Mouse (Mus musculus): ENCODE results near the gene Cd96. TPM values are rescaled to one million over a fixed set of nuclear protein-coding genes. Genes with fewer than 3 reads are reported as not detected.

Gene Cd96
- total and polyA plus RNA-seq, 3 experiments = 0.09 TPM; not detected in 2

- no peak for DNase-seq
Measured at GRCm38 (mm10) chr16:46036261-46036660, 83.8 kb downstream of the Cd96 start.

DNA sequence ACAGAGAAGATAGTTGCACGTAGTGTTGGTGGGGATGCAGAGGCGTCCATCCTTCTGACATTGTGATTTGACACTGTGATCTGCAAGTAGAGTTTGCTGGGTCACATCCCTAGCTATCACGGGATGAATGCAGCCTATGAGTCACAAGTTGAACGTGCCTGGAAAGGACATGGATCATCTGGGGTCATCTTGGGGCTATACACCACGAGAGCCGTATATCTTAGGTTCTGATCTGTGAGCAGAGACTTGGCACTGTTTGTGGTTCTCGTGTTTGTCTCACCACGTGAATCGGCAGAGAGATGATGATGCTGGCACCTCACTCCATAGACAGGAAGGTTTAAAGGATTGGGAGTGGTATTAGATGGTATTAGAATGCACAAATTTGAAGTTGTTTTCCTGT is 86.2 kb downstream of the Cd96 start:
- no peak for DNase-seq

- DNase-seq = no peak
Measured at GRCm38 (mm10) chr16:46022958-46023491, 97.0 kb downstream of the Cd96 start.

DNA sequence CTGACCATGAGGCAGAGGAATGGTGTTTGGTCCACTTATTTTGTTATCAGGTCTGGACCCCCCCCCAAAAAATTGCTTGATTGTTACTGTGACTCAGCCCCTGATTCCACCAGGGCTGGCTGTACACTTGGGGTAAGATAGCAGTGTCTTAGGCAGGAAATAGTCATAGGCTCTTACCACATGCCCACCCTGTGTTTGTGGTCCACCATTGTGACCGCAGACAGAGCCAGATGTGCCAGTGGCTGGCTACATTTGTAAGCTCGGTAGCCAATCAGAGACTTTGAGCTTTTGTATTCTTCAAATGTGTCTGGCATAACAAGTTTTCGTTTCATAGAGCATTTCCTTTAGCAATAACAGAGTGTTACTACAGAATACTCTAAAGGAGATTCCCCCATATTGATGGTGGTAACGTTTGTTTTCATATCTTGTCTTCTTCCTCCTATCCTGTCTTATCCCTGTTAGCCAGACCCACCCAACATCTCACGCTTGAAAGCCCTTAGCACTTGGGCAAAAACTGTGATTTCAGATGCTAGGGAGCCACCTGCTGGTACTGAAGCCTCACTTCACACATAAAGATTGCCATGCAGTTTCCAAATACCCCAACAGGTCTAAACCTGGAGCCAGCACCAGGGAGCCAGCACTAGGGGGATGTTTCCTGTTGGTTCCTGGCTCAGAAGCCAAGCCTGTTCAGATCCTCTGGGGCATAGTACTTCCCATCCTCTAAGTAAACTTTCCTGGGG is 97.7 kb downstream of the Cd96 start:
- DNase-seq = peak; percentile 50

GRCm38 (mm10) chr16:46021302-46021701 is 98.7 kb downstream of the Cd96 start:
- no peak for DNase-seq

- DNase-seq = no peak
Measured at GRCm38 (mm10) chr16:46020396-46020795, 99.7 kb downstream of the Cd96 start.

- peak; percentile 31 for DNase-seq
Measured at GRCm38 (mm10) chr16:46019799-46020198, 100.3 kb downstream of the Cd96 start.

DNA sequence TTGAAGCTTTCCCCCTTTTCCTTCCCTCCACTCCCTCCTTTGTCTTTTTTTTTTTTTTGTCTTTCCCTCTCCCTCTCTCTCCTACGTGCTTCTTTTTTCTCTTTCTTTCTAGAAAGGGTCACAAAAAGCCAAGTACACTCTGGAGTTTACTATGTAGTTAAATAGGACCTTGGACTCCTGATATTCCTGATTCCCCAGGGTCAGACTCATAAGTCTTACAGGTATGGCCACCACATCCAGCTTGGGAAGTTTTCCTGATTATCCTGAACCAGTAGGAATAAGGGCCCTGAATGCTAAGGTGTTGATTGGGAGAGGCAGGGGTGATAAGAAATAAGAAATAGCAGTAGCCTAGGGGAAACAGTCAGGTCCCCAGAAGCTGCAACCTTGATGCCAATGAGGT is 100.7 kb downstream of the Cd96 start:
- no peak for DNase-seq

DNA sequence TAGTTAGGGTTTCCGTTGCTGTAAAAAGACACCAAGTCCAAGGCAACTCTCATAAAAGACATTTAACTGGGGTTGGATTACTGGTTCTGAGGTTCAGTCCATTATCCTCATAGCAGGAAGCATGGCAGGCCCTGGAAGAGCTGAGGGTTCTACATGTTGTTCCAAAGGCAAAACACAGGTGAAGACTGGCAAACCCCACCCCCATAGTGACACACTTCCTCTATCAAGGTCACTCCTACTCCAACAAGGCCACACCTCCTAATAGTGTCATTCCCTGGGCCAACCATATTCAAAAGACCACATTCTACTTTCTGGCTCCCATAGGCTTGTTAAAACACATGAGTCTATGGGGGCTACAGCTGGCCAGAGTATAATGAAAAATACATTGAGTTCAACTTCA is 108.4 kb downstream of the Cd96 start:
- DNase-seq = no peak

DNA sequence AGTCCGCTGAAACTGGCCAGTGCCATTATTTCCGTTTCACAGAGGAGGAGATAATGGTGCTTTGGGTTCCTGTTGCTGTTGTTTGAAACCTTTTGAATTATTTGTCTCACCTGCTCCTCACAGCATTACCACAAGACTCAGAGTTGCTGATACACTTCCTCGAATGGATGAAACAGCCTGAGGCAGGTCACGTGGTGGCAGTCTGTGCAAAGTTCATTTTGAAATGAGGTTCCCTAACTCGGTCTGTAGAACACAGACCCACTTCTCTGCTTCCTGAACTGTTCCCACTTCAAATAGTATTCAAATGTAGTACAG is 109.2 kb downstream of the Cd96 start:
- peak; percentile 15 for DNase-seq

DNA sequence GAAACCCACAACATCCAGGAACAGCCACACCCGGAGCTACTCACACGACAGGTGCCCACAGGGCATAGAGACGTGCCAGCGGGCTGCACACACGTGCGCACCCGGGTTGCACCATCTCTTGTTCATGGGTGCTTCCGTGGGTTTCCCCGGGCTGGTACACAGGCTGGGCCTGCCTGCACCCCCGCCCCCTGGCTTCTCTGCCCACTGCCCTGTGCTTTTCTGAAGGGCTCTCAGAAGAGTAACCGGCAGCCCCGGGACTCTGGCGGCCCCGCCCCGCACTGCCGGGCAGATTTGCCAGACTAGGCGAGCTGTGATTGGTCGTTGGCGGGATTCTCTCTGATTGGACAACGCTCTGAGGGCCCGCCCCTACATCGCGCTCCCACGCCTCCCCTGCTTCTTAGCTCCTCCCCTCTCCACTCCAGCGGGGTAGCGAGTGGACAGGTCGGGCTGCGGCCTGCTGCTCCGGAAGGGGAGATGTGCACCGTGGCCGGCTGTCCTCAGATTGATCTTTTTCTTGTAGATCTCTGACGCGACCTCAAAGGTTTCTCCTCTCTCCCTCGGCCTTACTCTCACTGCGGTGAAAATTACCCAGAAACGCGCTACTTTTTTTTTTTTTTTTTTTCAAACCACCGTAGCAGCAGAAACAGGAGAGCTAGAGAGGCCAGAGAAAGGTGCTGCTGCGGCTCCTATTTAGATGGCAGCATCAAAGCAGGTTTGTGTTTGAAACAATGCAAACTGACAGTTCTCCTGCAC is 109.7 kb downstream of the Cd96 start, which contains the start of gene Plcxd2:
Plcxd2 (minus strand) TSS at position 66 of the 753 bp plus-strand sequence.
- peak; percentile 97 for DNase-seq

DNA sequence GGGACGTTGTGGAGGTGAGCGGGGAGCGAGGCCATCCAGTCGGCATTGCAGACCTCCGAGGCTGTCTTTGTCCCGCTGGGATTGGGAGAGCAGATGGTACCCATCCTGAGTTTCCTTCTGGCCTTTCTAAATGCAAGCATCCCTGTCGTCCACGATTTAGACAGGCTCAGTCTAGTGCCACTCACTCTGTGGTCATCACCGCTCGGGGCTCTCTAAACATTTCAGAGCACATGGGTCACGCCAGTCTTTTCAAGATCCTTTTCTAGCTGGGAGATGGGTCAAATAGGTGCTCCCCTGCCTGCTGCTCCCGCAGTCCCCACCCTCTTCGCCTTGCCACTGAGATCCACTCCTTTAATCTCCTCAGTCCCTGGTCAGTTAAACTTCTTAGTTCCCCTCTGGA is 110.3 kb downstream of the Cd96 start:
- DNase-seq = no peak

- DNase-seq = no peak
Measured at GRCm38 (mm10) chr16:46008766-46009165, 111.3 kb downstream of the Cd96 start.

DNA sequence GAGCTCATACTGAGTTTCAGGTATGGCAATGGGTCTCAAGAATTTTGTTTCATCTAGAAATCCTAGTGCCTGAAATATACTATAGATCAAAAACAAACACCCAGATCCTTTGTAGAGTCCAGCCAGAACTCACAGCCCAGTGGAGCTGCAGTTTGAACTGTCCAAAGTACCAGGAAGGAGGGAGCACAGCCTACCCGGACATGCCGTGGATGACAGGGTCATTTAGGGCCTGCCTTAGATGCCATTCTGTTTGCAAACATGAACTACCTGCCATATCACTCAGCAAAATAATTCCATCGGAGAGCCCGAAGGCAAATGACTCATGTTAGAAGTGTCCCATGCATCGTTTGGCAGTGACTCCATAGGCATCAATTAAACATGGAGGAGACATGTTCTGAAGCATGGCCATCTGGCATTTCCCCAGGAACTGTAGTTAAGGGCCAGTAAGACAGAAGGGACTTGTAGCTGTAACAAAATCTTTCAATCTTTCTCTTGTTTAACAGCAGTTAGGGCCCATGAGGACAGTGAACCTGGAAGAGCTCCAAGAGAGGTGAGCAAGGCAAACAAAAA is 111.9 kb downstream of the Cd96 start:
- no peak for DNase-seq

DNA sequence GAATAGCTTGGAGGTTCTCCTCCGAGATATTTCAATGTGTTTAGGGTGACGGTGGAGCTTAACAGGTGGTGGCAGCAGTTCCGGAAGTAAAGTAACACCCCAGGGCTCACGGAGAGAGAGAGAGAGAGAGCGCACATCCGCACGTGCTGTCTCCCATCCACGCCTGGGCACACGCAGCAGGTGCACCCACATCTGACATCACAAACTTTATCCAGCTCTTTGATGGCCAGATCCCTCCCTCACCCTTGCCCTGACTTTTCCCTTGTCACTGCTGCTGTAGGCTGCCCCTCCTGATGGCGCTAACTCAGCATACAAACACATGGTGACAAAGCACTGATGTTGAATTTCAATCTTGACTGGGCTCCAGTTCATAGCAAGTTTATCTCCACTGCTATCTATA is 113.8 kb downstream of the Cd96 start:
- no peak for DNase-seq

GRCm38 (mm10) chr16:46001550-46002166 is 118.4 kb downstream of the Cd96 start:
- no peak for DNase-seq

DNA sequence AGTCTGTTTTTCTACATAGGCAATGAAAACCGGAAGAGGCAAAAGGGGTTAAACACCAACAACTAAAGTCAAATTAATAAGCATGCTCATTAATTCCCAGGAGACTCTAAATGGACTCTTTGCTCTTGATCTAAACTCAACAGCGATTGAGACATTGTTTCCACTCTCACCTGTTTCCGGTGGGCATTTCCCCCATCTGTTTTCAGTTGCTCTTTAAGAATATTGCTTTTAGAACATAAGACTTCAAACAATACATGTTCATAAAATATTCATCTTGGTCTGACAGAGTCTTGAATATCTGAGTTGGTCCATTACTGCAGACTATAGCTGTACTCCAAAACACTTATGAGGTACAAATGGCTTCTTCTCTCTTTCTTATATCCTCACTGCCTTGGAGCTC is 119.1 kb downstream of the Cd96 start:
- DNase-seq = no peak

GRCm38 (mm10) chr16:45999374-46000191 is 120.5 kb downstream of the Cd96 start:
- DNase-seq = no peak

DNA sequence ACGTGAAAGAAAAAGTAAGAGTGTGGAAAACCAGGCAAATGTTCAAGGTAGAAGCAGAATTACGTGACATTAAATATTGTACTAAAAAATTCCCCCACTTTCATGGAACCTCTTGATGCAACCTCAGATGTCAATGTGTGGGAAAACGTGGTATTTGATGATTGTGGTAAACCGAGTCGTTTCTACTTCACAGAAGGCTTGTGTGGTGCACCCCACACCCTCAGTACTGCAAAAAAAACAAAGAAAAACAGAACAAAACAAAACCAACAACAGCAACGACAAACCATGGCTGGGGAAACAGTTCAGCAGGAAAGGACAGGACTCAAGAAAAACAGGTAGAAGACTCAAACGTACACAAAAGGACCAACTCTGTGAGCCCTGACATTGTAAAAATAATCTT is 121.8 kb downstream of the Cd96 start:
- no peak for DNase-seq

DNA sequence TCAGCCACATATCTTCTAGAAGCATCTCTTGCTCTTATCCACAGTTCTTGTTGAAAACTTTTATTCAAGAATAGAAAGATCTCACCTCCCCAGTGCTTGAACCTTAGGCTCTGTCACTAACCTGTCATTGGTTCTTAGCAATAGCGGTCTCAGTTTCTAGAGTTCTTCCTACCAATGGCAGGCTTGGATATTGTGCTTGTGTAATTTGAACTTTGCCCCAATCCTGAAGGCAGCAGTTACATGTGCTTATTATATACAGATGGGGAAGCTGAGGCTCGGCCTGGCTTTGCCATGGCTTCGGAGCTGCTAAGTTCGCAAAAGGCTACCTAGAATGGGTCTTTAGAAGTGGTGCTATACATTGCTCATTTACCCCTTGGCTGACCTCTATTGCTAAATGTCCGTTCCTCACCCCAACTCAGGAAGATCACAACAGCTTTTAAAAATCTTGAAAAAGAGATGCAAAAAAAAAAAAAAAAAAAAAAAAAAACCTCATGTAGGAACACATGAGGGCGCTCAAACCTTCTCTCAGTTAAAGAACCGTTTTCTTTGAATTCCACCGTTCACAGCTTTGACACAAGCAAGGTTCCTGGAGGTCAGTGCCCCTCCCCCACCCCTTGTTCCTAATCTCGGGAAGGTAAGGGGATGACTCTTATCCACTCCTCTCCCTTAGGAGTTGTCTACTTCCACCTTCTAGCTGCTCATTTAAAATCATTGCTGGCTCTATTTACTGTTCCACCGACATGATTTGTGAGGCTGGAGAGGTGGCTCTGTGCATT is 129.0 kb downstream of the Cd96 start:
- no peak for DNase-seq

DNA sequence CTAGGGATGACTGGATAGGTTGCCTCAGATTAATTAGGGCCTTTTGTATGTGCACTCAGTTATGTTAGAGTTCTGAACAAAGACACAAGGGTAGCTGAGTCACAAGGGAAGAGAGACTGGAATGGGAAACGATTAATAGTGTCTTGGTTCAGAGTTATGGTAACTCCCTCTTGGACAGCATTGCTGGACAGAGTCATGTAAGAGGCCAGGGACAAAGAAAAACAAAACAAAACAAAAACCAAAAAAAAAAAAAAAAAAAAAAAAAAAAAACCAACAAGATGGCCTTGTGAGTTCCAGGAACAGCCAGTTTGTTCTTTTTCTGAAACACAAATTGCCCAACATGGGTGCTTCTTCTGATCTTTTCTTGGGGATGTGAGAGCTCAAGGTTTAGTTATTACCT is 133.8 kb downstream of the Cd96 start:
- no peak for DNase-seq

All from adrenal gland, adult 2 months (tissue).